Mouse (Mus musculus) B cell, adult 67 days (primary cell): ENCODE data around the gene Cenpj. TPM values are rescaled to one million over a fixed set of nuclear protein-coding genes. Genes with fewer than 3 reads are reported as not detected.

Experiments
- total RNA-seq, 2 experiments: library from RNA; stranded (reverse); gene quantifications; 4 replicates each; pipeline ENCODE4 v1.2.4; 2023

Cenpj gene
- total RNA-seq = 10 to 100 TPM; 12.0 to 14.0 TPM

DNA sequence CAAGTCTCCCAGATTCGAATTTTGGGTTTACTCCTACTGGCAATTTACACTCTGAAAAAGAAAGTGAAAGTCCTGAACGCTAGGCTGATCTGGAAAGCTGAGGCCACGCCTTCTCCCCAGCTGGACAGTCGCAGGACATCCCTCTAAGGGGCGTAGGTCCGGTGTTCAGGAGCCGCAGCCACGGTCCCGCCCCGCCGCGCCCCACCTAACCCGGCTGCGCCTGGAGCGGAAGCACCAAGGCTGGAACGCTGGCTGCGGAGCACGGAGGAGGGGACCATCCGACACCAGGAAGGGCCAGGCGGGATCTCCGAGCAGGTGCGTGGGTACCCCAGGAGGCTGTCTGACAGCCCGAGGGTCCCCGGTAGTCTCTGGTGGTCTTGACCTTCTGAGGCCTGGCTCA, at the start of gene Cenpj, which contains the start of gene Parp4:
Cenpj (minus strand) TSS at position 10 of the 400 bp plus-strand sequence.
Parp4 (plus strand) TSS at position 204 of the 400 bp plus-strand sequence.

Other genes with a start within 250 kb of the Cenpj start
- gene Atp12a, start 210.4 kb downstream of the Cenpj start, total RNA-seq = not detected
- under 1 TPM; 0.36 to 0.64 TPM for gene Rnf17, start 172.8 kb downstream of the Cenpj start, total RNA-seq
- gene Parp4, start 194 bp upstream of the Cenpj start, total RNA-seq = 10 to 100 TPM; 78.1 to 80.5 TPM
- 10 to 100 TPM; 45.7 to 53.3 TPM for gene Mphosph8, start 92.8 kb upstream of the Cenpj start, total RNA-seq
- gene Pspc1, start 202.9 kb upstream of the Cenpj start, total RNA-seq = 10 to 100 TPM; 69.7 to 89.4 TPM
- 10 to 100 TPM; 83.9 to 85.3 TPM for gene Zmym5, start 236.3 kb upstream of the Cenpj start, total RNA-seq